Mouse (Mus musculus) embryonic facial prominence, embryonic 14.5 days (tissue): ENCODE data around the gene Tacc2. TPM values are rescaled to one million over a fixed set of nuclear protein-coding genes. Genes with fewer than 3 reads are reported as not detected.
"Not testable (repeated sequence)": the region's sequence is repeated elsewhere in the genome, so short reads cannot be mapped to it uniquely, and the experiment has no call there.

Experiments used
- ATAC-seq: fragments of 200-750 bp; cut with Nextera tagmentation; 2 replicates; pipeline ENCODE4 v1.8.0; 2017; ENCODE audit warnings: low read depth, moderate number of reproducible peaks, moderate TSS enrichment
- DNase-seq: peaks from one replicate; pipeline ENCODE4 v3.0.0-alpha.2; 2015; ENCODE audit warnings: low spot score
- H3K27ac ChIP-seq: fragments of 300-500 bp; sonication (generic); replicated peaks from 2 replicates; pipeline ENCODE4 v1.5.1; 2014; ENCODE audit warnings: low read depth, mild to moderate bottlenecking, low read length, moderate library complexity
- H3K27me3 ChIP-seq: fragments of 300-500 bp; sonication (generic); replicated peaks from 2 replicates; pipeline ENCODE4 v1.6.1; 2014; ENCODE audit warnings: low read length; ENCODE audit not compliant: control insufficient read depth, insufficient read depth
- H3K36me3 ChIP-seq: fragments of 300-500 bp; sonication (generic); 2 replicates; pipeline ENCODE4 v1.6.1; 2014; ENCODE audit warnings: low read length, mixed read lengths; ENCODE audit not compliant: control insufficient read depth, insufficient read depth
- H3K4me1 ChIP-seq: fragments of 300-500 bp; sonication (generic); 2 replicates; pipeline ENCODE4 v1.6.1; 2014; ENCODE audit warnings: antibody characterized with exemption, low read length; ENCODE audit not compliant: control insufficient read depth, insufficient read depth
- H3K4me2 ChIP-seq: fragments of 300-500 bp; sonication (generic); 2 replicates; pipeline ENCODE4 v1.6.1; 2014; ENCODE audit warnings: low read depth, mild to moderate bottlenecking, low read length, moderate library complexity, mixed read lengths
- H3K4me3 ChIP-seq: fragments of 300-500 bp; sonication (generic); 2 replicates; pipeline ENCODE4 v1.5.1; 2014; ENCODE audit warnings: low read depth, mild to moderate bottlenecking, low read length
- H3K9ac ChIP-seq: fragments of 300-500 bp; sonication (generic); 2 replicates; pipeline ENCODE4 v1.6.1; 2014; ENCODE audit warnings: low read depth, mild to moderate bottlenecking, low read length, moderate library complexity, mixed read lengths
- H3K9me3 ChIP-seq: fragments of 300-500 bp; sonication (generic); 2 replicates; pipeline ENCODE4 v1.6.1; 2016; ENCODE audit warnings: low read length; ENCODE audit not compliant: control insufficient read depth
- WGBS: fragments of 180-500 bp; shearing (Covaris S2); extraction: QIAGEN DNeasy Blood & Tissue Kit; methylation state at CpG from one replicate; pipeline ENCODE4 v1.1.7; 2014; 5-methylcytosine and 5-hydroxymethylcytosine counted together
- polyA plus RNA-seq: library from polyadenylated mRNA; unstranded; fragments of >200 nt; fragmentation: Nextera tagmentation; extraction: Ambion mirVana; gene quantifications from 2 replicates; pipeline ENCODE4 v1.2.1, GENCODE M21; 2014

Tacc2 gene
- polyA plus RNA-seq, 1 experiment from 2014 or later = 44.4 TPM

DNA sequence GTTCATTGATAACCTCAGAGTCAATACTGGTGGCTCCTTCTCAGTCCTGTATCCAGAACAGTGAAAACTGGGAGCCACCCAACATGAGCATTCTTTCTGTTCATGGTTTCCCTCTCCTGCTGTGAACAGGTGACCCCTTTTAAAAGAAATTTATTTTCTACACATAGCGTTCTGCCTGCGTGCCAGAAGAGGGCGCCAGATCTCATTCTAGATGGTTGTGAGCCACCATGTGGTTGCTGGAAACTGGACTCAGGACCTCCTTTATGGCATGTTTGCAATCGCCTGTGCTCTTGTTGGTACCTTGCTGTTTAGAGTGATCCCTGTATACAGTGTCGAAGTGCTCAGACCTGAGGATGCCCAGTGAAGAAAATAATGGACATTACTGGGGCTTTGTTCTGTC, 87.4 kb downstream of the Tacc2 start:
- H3K4me2 ChIP-seq = no peak overlapping the region
- H3K4me1 ChIP-seq = peaks cover 15% of the 10 kb centered on the region
- H3K9me3 ChIP-seq = no peaks in the 10 kb centered on the region; the same call in 1 of the 2 replicates
- H3K36me3 ChIP-seq = peaks cover 21% of the 10 kb centered on the region; the same call in 1 of the 2 replicates
- DNase-seq (no peak), ATAC-seq (no peak)
- H3K27ac ChIP-seq = no peak overlapping the region
- no peak overlapping the region for H3K9ac ChIP-seq
- H3K27me3 ChIP-seq = no peaks in the 10 kb centered on the region
- 89% methylated on average over 5 of the region's 5 CpGs for WGBS
- H3K4me3 ChIP-seq = no peak overlapping the region

GRCm38 (mm10) chr7:130665358-130665757, 88.1 kb downstream of the Tacc2 start:
- Histone ChIP-seq H3K36me3 (peaks cover 21% of the 10 kb centered on the region; the same call in 1 of the 2 replicates), H3K27me3 (no peaks in the 10 kb centered on the region), H3K27ac (no peak overlapping the region), H3K4me1 (peaks cover 21% of the 10 kb centered on the region), H3K9ac (no peak overlapping the region), H3K4me3 (no peak overlapping the region), H3K9me3 (no peaks in the 10 kb centered on the region; the same call in 1 of the 2 replicates), H3K4me2 (no peak overlapping the region)
- DNase-seq (no peak), ATAC-seq (no peak)
- 96% methylated on average over 9 of the region's 9 CpGs for WGBS

DNA sequence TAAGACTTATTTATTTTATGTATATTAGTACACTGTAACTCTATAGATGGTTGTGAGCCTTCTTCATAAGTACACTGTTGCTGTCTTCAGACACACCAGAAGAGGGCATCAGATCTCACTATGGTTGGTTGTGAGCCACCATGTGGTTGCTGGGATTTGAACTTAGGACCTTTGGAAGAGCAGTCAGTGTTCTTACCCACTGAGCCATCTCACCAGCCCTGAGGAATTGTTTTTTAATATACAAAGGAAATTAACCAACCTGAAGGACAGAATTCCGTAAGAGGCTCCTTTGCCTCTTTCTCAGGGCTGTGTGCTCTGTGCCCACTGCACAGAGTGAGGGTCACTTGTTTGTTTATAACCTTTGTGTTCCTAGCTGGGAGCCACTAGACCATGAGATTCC, 90.8 kb downstream of the Tacc2 start:
- H3K4me3 ChIP-seq, H3K4me2 ChIP-seq, H3K27me3 ChIP-seq, H3K27ac ChIP-seq, H3K9ac ChIP-seq, DNase-seq, ATAC-seq, H3K9me3 ChIP-seq: not testable (repeated sequence)
- Histone ChIP-seq H3K36me3 (peaks cover 21% of the 10 kb centered on the region; the same call in 1 of the 2 replicates), H3K4me1 (peaks cover 35% of the 10 kb centered on the region)
- WGBS = 83% methylated on average over 1 of the region's 1 CpGs

DNA sequence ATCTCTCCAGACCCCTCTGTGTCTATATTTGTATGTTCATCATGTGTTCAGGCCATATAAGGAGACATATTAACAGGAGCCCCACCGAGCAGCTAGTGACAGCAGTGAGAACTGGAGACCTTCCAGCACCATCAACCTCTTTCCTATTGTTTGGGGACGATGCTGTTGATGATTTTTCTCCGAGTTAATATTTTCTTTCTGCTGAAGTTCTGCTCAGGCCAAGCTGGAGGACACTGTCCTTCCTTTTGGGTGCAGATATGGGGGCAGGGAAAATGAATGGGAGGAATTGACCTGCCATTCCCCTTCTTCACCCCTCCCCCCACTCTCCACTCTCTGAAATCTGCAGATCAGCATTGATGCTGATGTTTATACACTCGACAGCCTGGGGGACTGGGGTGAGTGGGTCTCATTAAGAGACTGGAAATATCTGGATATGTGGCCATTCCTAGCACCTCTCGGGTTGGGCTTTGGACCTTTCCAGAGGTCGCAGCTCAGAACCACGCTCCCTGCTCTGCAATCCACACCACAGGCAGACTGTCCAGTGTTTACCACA, 91.6 kb downstream of the Tacc2 start:
- Histone ChIP-seq H3K4me2 (no peak overlapping the region), H3K9ac (no peak overlapping the region), H3K27ac (peak overlapping the region; percentile 71), H3K4me1 (peaks cover 35% of the 10 kb centered on the region), H3K4me3 (no peak overlapping the region), H3K9me3 (no peaks in the 10 kb centered on the region; the same call in 1 of the 2 replicates), H3K27me3 (no peaks in the 10 kb centered on the region), H3K36me3 (peaks cover 13% of the 10 kb centered on the region; the same call in 1 of the 2 replicates)
- ATAC-seq (no peak), DNase-seq (no peak)
- 38% methylated on average over 7 of the region's 7 CpGs for WGBS

DNA sequence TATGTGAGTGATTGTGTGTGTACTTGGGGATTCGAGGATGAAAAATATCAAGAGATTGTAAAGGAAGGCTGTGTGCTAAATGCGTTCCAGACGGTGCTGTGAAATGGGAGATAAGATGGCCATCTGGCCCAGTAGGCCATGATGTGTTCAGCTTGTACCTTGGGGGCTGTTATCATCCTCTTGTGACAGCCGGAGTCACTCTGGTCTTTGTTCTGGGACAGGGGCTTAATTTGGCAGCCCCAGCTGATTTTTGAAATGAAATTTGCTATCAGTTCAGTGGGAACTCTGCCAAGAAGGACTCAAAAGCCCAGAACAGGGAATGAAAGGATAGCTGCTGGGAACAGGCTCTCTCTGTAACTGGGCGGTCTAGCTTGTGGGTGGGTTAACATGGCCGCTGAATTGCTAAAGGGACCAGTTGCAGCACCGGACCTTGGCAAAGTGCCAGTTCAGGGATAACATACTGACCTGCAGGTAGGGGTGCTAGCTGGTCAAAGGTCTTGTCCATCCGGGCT, 92.2 kb downstream of the Tacc2 start:
- H3K9ac ChIP-seq = no peak overlapping the region
- peaks cover 13% of the 10 kb centered on the region; the same call in 1 of the 2 replicates for H3K36me3 ChIP-seq
- 24% methylated on average over 8 of the region's 8 CpGs for WGBS
- DNase-seq (peak; percentile 73), ATAC-seq (peak; percentile 32; the same call in 1 of the 2 replicates)
- no peak overlapping the region for H3K4me3 ChIP-seq
- peaks cover 35% of the 10 kb centered on the region for H3K4me1 ChIP-seq
- peak overlapping the region; percentile 71 for H3K27ac ChIP-seq
- H3K4me2 ChIP-seq = no peak overlapping the region
- H3K27me3 ChIP-seq = no peaks in the 10 kb centered on the region
- H3K9me3 ChIP-seq = no peaks in the 10 kb centered on the region

DNA sequence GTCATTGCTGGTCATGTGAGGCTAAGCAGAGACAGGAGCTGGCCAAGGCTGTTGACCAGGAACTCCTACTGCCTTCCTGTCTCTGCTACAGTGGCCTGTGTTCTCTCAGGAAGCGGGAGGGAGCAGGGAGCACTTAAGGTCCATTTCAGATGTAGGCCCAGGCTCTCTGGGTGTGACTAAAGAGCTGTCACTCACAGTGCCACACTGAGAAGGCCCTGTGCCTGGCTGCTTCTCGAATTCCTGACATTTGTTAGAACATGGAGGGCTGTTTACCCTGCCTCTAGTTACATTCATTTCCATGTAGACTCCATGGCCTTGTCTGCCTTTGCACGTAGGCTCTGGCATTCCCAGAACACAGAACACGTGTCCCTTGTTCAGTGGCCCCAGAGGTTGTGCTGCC, 93.1 kb downstream of the Tacc2 start:
- no peak overlapping the region for H3K9ac ChIP-seq
- DNase-seq (no peak), ATAC-seq (no peak)
- no peak overlapping the region for H3K4me2 ChIP-seq
- peak overlapping the region; percentile 71 for H3K27ac ChIP-seq
- H3K4me3 ChIP-seq = no peak overlapping the region
- no peaks in the 10 kb centered on the region for H3K9me3 ChIP-seq
- WGBS = 35% methylated on average over 4 of the region's 4 CpGs
- H3K4me1 ChIP-seq = peaks cover 35% of the 10 kb centered on the region
- H3K27me3 ChIP-seq = no peaks in the 10 kb centered on the region
- H3K36me3 ChIP-seq = peaks cover 3% of the 10 kb centered on the region; the same call in 1 of the 2 replicates

- peak; percentile 64 for DNase-seq
- Histone ChIP-seq H3K4me1 (peaks cover 35% of the 10 kb centered on the region), H3K36me3 (peaks cover 4% of the 10 kb centered on the region; the same call in 1 of the 2 replicates), H3K4me2 (no peak overlapping the region), H3K27me3 (no peaks in the 10 kb centered on the region), H3K4me3 (no peak overlapping the region), H3K27ac (0 out of 2 replicates have a peak overlapping the region, but pooled peaks have one; percentile 71), H3K9ac (no peak overlapping the region; the same call in 1 of the 2 replicates), H3K9me3 (no peaks in the 10 kb centered on the region; the same call in 1 of the 2 replicates)
- WGBS = 67% methylated on average over 6 of the region's 6 CpGs
- ATAC-seq = no peak
These were observed 94.1 kb downstream of the Tacc2 start for GRCm38 (mm10) chr7:130671301-130671700.

GRCm38 (mm10) chr7:130673169-130674033, 96.2 kb downstream of the Tacc2 start:
- no peaks in the 10 kb centered on the region; the same call in 1 of the 2 replicates for H3K9me3 ChIP-seq
- DNase-seq (peak; percentile 73), ATAC-seq (peak; percentile 60)
- H3K27ac ChIP-seq = peak overlapping the region; percentile 29; the same call in 1 of the 2 replicates
- peaks cover 38% of the 10 kb centered on the region for H3K4me1 ChIP-seq
- H3K36me3 ChIP-seq = peaks cover 9% of the 10 kb centered on the region; the same call in 1 of the 2 replicates
- H3K4me3 ChIP-seq = no peak overlapping the region
- WGBS = 71% methylated on average over 9 of the region's 9 CpGs
- no peak overlapping the region for H3K9ac ChIP-seq
- no peak overlapping the region for H3K4me2 ChIP-seq
- no peaks in the 10 kb centered on the region for H3K27me3 ChIP-seq
